Mouse (Mus musculus) forebrain, embryonic 11.5 days (tissue): ENCODE measurements at regions not wholly inside any gene's neighbourhood (a gene's known extent, or its start where the extent isn't known, plus 50 kb on each side); places are given as distances from the start of the nearest gene placed in this dataset.

Experiments used
- ATAC-seq: fragments of 200-750 bp; cut with Nextera tagmentation; replicated peaks from 2 replicates; pipeline ENCODE4 v1.8.0; 2017; ENCODE audit warnings: moderate TSS enrichment; ENCODE audit not compliant: low FRiP score
- DNase-seq: peaks from one replicate; pipeline ENCODE4 v3.0.0-alpha.2; 2017; ENCODE audit warnings: low spot score
- H3K27ac ChIP-seq: fragments of 300-500 bp; sonication (generic); 2 replicates; pipeline ENCODE4 v1.5.1; 2014; ENCODE audit warnings: low read depth, low read length
- H3K27me3 ChIP-seq: fragments of 300-500 bp; sonication (generic); 2 replicates; pipeline ENCODE4 v1.6.1; 2014; ENCODE audit warnings: mild to moderate bottlenecking, low read length, mixed read lengths; ENCODE audit not compliant: control insufficient read depth, insufficient read depth
- H3K36me3 ChIP-seq: fragments of 300-500 bp; sonication (generic); 2 replicates; pipeline ENCODE4 v1.6.1; 2014; ENCODE audit warnings: mild to moderate bottlenecking, low read length, moderate library complexity, mixed read lengths; ENCODE audit not compliant: control insufficient read depth, insufficient read depth
- H3K4me1 ChIP-seq: fragments of 300-500 bp; sonication (generic); replicated peaks from 2 replicates; pipeline ENCODE4 v1.6.1; 2014; ENCODE audit warnings: low read length, mixed read lengths; ENCODE audit not compliant: control insufficient read depth, insufficient read depth
- H3K4me2 ChIP-seq: fragments of 300-500 bp; sonication (generic); 2 replicates; pipeline ENCODE4 v1.6.1; 2014; ENCODE audit warnings: low read depth, mild to moderate bottlenecking, low read length, moderate library complexity, mixed read lengths; ENCODE audit not compliant: severe bottlenecking
- H3K4me3 ChIP-seq: fragments of 300-500 bp; sonication (generic); 2 replicates; pipeline ENCODE4 v1.5.1; 2014; ENCODE audit warnings: low read depth, low read length
- H3K9ac ChIP-seq: fragments of 300-500 bp; sonication (generic); 2 replicates; pipeline ENCODE4 v1.6.1; 2014; ENCODE audit warnings: low read length
- H3K9me3 ChIP-seq: fragments of 300-500 bp; sonication (generic); 2 replicates; pipeline ENCODE4 v1.6.1; 2016; ENCODE audit warnings: low read length, mixed read lengths; ENCODE audit not compliant: control insufficient read depth
- WGBS: fragments of 180-500 bp; shearing (Covaris S2); extraction: QIAGEN DNeasy Blood & Tissue Kit; methylation state at CpG from one replicate; pipeline ENCODE4 v1.1.7; 2014; 5-methylcytosine and 5-hydroxymethylcytosine counted together

DNA sequence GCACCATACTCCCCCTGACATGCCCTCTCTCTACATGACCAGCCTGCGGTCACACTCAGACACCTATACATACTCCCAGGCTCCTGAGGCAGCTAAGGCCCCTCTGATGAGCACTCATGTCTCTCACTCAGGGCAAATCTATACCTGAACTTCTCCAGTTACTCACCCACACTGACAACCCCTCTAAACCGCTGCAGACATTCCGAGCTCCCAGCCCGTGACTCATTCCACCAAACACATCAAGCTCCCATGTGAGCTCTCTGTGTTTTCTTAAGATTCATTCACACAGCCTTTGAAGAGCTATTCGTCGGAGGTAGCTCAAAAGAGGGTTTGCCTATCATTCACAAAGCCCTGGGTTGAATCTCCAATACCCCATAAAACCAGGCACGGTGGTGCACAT, 75.1 kb upstream of the Nectin1 start:
- H3K27ac ChIP-seq, result no peak overlapping the region
- H3K4me1 ChIP-seq, result no peaks in the 10 kb centered on the region
- DNase-seq (no peak), ATAC-seq (no peak)
- no peaks in the 10 kb centered on the region for H3K27me3 ChIP-seq
- H3K9me3 ChIP-seq, result no peaks in the 10 kb centered on the region
- no peak overlapping the region for H3K9ac ChIP-seq
- H3K4me2 ChIP-seq, result no peak overlapping the region
- no peaks in the 10 kb centered on the region for H3K36me3 ChIP-seq
- WGBS, result 75% methylated on average over 7 of the region's 7 CpGs
- no peak overlapping the region for H3K4me3 ChIP-seq

DNA sequence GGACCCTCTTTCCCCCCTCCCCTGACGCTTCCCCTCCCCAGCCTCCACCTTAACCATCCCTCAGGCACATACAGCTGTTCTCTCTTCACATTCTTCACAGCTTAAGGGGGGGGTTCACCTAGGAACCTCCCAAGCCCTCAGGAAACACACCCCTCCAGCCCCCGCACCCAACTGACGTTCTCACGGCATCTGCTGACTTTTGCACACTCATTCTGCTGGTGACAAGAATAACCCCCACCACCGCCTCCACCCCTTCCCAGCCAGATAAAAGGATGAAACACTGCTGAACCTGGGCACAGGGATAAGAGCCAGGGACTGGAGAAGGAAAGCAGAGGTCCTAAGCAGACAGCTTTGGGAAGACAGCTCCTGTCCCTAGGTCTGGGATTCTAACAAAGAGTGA, 73.2 kb upstream of the Nectin1 start:
- WGBS, result 79% methylated on average over 5 of the region's 5 CpGs
- H3K9me3 ChIP-seq, result no peaks in the 10 kb centered on the region

DNA sequence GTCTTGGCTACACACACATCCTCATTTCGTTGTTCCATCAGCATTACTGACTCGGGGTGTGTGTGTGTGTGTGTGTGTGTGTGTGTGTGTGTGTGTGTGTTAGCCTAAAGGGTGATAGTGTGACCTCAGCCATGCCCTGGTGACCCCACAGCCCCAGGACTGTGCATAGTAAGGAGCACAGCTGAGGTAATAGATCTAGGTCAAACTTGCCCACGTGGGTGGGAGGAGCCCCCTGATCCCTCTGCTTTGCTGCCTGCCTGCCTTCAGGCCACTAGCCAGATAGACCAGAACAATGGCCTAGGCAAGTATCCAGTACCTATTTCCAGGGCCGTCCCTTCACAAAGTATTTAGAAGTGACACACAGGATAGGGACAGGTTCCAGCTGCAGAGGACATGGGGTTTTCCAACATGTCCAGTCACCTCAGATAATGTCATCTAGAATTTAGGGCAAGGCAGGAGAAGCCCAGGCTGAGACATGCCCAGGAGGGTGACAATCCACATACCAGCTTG, 70.6 kb upstream of the Nectin1 start:
- no peak overlapping the region for H3K4me2 ChIP-seq
- no peaks in the 10 kb centered on the region for H3K9me3 ChIP-seq
- no peak overlapping the region for H3K9ac ChIP-seq
- H3K36me3 ChIP-seq, result no peaks in the 10 kb centered on the region
- H3K4me1 ChIP-seq, result no peaks in the 10 kb centered on the region
- H3K27ac ChIP-seq, result no peak overlapping the region
- 67% methylated on average over 4 of the region's 4 CpGs for WGBS
- DNase-seq (no peak), ATAC-seq (no peak)
- no peak overlapping the region for H3K4me3 ChIP-seq
- no peaks in the 10 kb centered on the region for H3K27me3 ChIP-seq

More for the DNA sequence above, 73.2 kb upstream of the Nectin1 start:
- no peak overlapping the region for H3K4me2 ChIP-seq
- no peak overlapping the region for H3K4me3 ChIP-seq
- ATAC-seq (no peak), DNase-seq (no peak)
- H3K27ac ChIP-seq, result no peak overlapping the region
- no peak overlapping the region for H3K9ac ChIP-seq
- no peaks in the 10 kb centered on the region for H3K4me1 ChIP-seq
- H3K36me3 ChIP-seq, result no peaks in the 10 kb centered on the region
- no peaks in the 10 kb centered on the region for H3K27me3 ChIP-seq

DNA sequence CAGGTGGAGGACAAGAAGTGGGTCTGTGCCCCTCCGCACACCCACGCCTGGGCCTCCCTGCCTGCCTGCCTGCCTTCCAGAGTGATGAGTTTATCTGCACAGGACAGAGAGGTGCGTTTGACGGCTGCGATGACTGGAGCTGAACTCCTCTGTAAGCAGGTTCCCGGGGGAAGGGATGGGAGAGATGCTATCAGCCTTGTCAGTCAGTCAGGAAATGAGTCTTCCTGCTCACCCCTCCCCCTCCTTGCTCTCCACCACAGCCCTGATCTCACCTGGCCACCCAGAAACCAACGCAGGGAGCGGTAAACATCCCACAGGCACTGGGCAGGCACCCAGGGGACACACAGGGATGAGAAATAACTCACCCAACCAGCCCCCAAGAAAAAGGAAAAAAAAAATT, 69.5 kb upstream of the Nectin1 start:
- 62% methylated on average over 8 of the region's 8 CpGs for WGBS
- Histone ChIP-seq H3K9ac (no peak overlapping the region), H3K9me3 (no peaks in the 10 kb centered on the region), H3K36me3 (no peaks in the 10 kb centered on the region), H3K27me3 (no peaks in the 10 kb centered on the region), H3K4me2 (no peak overlapping the region), H3K27ac (no peak overlapping the region), H3K4me3 (no peak overlapping the region), H3K4me1 (peaks cover 2% of the 10 kb centered on the region; the same call in 1 of the 2 replicates)
- ATAC-seq (no peak), DNase-seq (no peak)

DNA sequence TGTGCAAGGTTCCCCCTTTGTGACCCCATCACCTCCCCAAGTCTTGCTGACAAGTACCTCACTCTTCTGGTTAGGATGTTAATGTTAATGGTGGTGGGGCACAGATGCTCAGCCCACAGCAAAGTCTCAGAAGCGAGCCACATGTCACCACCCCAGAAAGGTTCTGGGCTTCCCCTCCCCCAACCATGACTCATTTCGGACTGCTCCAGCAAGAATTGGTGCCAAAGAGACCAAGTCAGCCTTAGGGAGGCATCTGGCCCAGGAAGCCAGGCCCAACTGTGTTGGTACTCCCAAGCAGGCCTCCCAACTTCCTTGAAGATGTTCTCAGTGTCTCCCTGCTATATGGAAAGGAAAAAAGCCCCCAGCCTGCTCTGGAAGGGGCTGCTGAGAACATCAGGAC, 67.8 kb upstream of the Nectin1 start:
- no peak overlapping the region for H3K4me3 ChIP-seq
- no peak overlapping the region for H3K9ac ChIP-seq
- peaks cover 7% of the 10 kb centered on the region; the same call in 1 of the 2 replicates for H3K4me1 ChIP-seq
- H3K4me2 ChIP-seq, result no peak overlapping the region
- 78% methylated on average over 2 of the region's 2 CpGs for WGBS
- H3K36me3 ChIP-seq, result no peaks in the 10 kb centered on the region
- no peaks in the 10 kb centered on the region for H3K9me3 ChIP-seq
- no peak for ATAC-seq
- no peaks in the 10 kb centered on the region for H3K27me3 ChIP-seq
- no peak overlapping the region for H3K27ac ChIP-seq
- DNase-seq, result no peak

DNA sequence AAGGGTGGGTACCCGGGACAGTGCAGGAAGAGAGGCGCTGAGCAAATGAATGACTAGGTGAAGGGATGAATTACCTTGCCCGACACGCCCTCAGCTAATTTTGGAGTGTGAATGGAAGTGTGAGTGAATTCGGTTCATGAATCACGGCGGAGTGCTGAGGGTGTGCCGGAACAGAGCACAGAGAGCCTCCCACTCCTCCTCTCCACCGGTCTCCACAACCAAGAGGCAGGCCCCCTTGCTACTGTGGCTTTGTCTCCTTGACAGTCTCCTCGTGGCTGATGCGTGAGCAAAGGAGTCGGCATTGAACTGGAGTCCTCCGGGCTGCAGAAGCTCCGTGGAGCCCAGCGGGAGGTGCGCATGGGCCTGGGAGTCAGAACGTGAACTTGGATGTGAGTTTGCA, 64.5 kb upstream of the Nectin1 start:
- Histone ChIP-seq H3K36me3 (no peaks in the 10 kb centered on the region), H3K27me3 (no peaks in the 10 kb centered on the region), H3K9me3 (no peaks in the 10 kb centered on the region), H3K9ac (no peak overlapping the region), H3K4me1 (peaks cover 7% of the 10 kb centered on the region; the same call in 1 of the 2 replicates), H3K4me2 (no peak overlapping the region), H3K27ac (no peak overlapping the region), H3K4me3 (no peak overlapping the region)
- WGBS, result 51% methylated on average over 17 of the region's 17 CpGs
- peak; percentile 51 for DNase-seq
- no peak for ATAC-seq

- ATAC-seq (no peak), DNase-seq (no peak)
- Histone ChIP-seq H3K27ac (no peak overlapping the region), H3K4me1 (peaks cover 7% of the 10 kb centered on the region; the same call in 1 of the 2 replicates), H3K9me3 (no peaks in the 10 kb centered on the region), H3K27me3 (no peaks in the 10 kb centered on the region), H3K36me3 (no peaks in the 10 kb centered on the region), H3K4me2 (no peak overlapping the region), H3K4me3 (no peak overlapping the region), H3K9ac (no peak overlapping the region)
- WGBS, result 78% methylated on average over 3 of the region's 3 CpGs
Observed at GRCm38 (mm10) chr9:43681317-43681716, 62.5 kb upstream of the Nectin1 start.

- H3K27me3 ChIP-seq, result no peaks in the 10 kb centered on the region
- H3K4me1 ChIP-seq, result peaks cover 7% of the 10 kb centered on the region; the same call in 1 of the 2 replicates
- WGBS, result 79% methylated on average over 5 of the region's 5 CpGs
- H3K36me3 ChIP-seq, result no peaks in the 10 kb centered on the region
- H3K9me3 ChIP-seq, result no peaks in the 10 kb centered on the region
- no peak overlapping the region for H3K4me2 ChIP-seq
- DNase-seq (no peak), ATAC-seq (no peak)
- H3K4me3 ChIP-seq, result no peak overlapping the region
- no peak overlapping the region for H3K9ac ChIP-seq
- H3K27ac ChIP-seq, result no peak overlapping the region
Observed at GRCm38 (mm10) chr9:43682102-43682501, 61.7 kb upstream of the Nectin1 start.

GRCm38 (mm10) chr9:43684596-43684995, 59.2 kb upstream of the Nectin1 start:
- H3K4me2 ChIP-seq, result no peak overlapping the region
- DNase-seq, result no peak
- WGBS, result 83% methylated on average over 5 of the region's 5 CpGs

More at GRCm38 (mm10) chr9:43684596-43684995, 59.2 kb upstream of the Nectin1 start:
- H3K9ac ChIP-seq, result no peak overlapping the region
- no peak overlapping the region for H3K27ac ChIP-seq
- H3K4me1 ChIP-seq, result peaks cover 2% of the 10 kb centered on the region; the same call in 1 of the 2 replicates
- no peak overlapping the region for H3K4me3 ChIP-seq
- no peaks in the 10 kb centered on the region for H3K9me3 ChIP-seq
- no peaks in the 10 kb centered on the region for H3K36me3 ChIP-seq
- ATAC-seq, result no peak
- H3K27me3 ChIP-seq, result no peaks in the 10 kb centered on the region
